Comparison of ENCODE assay signal across 8 mouse cellular contexts in the genomic region with DNA sequence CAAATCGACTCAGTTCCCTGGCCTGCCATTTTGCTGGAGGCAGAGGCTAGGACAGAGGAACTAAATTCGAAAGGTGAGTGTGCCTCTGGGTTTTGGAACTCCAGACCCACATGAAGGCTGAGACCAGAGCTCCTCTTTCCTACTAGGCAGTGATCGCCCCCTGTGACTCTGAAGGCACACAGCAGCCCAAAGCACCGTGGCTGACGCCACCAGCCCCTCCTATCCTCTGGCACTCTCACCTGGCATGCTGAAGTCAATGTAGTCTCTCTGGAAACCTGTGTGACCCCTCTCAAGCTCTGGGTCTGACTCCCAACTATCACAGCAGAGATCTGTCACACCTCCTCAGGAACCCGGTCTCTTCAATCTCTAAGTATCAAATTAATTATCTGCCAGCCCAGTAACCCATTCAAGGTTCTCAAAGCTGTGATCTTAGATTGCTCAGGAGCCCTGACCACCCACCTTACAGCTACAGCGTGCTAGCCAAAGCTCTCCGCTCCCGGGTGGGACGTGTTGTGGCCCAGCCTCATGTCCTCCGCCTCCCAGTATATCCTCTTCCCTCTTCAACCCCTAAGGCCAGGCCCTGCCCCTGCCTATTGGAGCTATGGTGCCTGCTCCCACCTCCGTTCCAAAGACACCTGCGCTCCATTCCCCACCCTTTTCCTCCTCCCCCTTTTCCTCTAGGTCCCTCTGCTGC. TPM values are rescaled to one million over a fixed set of nuclear protein-coding genes. Genes with fewer than 3 reads are reported as not detected.
DNase-seq lines count a peak whose midpoint lies in the region; ATAC-seq and TF ChIP-seq lines count a peak whose summit lies in the region.

No protein-coding gene starts in this region.

- H3K79me2 ChIP-seq in heart, adult 2 months (replicated peaks; ENCODE audit: control insufficient read depth, insufficient read depth, low read length), result no peaks in the 10 kb centered on the region

- no peak overlapping the region for H3K4me3 ChIP-seq in heart, adult 2 months
- peak overlapping the region; percentile 65 for H3K4me3 ChIP-seq in forebrain, embryonic 11.5 days (ENCODE audit: low read depth, low read length)
- H3K4me3 ChIP-seq in neural tube, embryonic 13.5 days, result peak overlapping the region; percentile 79

- H3K36me3 ChIP-seq in heart, adult 2 months (ENCODE audit: control insufficient read depth, insufficient read depth, low read length), result no peaks in the 10 kb centered on the region
- no peaks in the 10 kb centered on the region for H3K36me3 ChIP-seq in forebrain, embryonic 11.5 days (ENCODE audit: control insufficient read depth, insufficient read depth, low read length)
- H3K36me3 ChIP-seq in neural tube, embryonic 13.5 days, result no peaks in the 10 kb centered on the region

- ATAC-seq in forebrain, embryonic 11.5 days (replicated peaks; ENCODE audit: low FRiP score), result peak; percentile 71
- peak; percentile 60 for ATAC-seq in neural tube, embryonic 13.5 days (ENCODE audit: low read depth)
- ATAC-seq in monocyte, adult 5-6 weeks (replicated peaks; ENCODE audit: insufficient number of reproducible peaks, low FRiP score, low TSS enrichment, poor library complexity, severe bottlenecking), result no peak

- DNase-seq in heart, adult 11 months, result peak; percentile 75
- DNase-seq in heart, adult 2 months, result no peak
- DNase-seq in ZHBTc4 (ENCODE audit: low read depth, low spot score), result peak; percentile 53
- peak; percentile 56 for DNase-seq in forebrain, embryonic 11.5 days (ENCODE audit: low spot score)
- peak; percentile 8 for DNase-seq in left cerebral cortex, adult 18-20 months (ENCODE audit: low spot score in 2 of 2)
- DNase-seq in ovary, adult 18-20 months (ENCODE audit: low spot score), result no peak

- TF ChIP-seq CTCF in heart, adult 2 months (IDR thresholded peaks at IDR 0.05), result no peak

- 14% methylated on average over 13 of the region's 13 CpGs for WGBS in heart, adult 2 months
- 11% methylated on average over 13 of the region's 13 CpGs for WGBS in forebrain, embryonic 11.5 days
- 9% methylated on average over 13 of the region's 13 CpGs for WGBS in neural tube, embryonic 13.5 days

- H3K4me2 ChIP-seq in forebrain, embryonic 11.5 days (ENCODE audit: low read depth, low read length, severe bottlenecking), result peak overlapping the region; percentile 91
- H3K4me2 ChIP-seq in neural tube, embryonic 13.5 days, result peak overlapping the region; percentile 95

- no peaks in the 10 kb centered on the region for H3K4me1 ChIP-seq in heart, adult 2 months (ENCODE audit: control insufficient read depth, insufficient read depth, low read length)
- peaks cover 2% of the 10 kb centered on the region; the same call in 1 of the 2 replicates for H3K4me1 ChIP-seq in forebrain, embryonic 11.5 days (replicated peaks; ENCODE audit: control insufficient read depth, insufficient read depth, low read length)
- H3K4me1 ChIP-seq in neural tube, embryonic 13.5 days (replicated peaks), result peaks cover 20% of the 10 kb centered on the region

- no peak for TF ChIP-seq EP300 in heart, adult 2 months (IDR thresholded peaks at IDR 0.05; ENCODE audit: insufficient read depth, low read depth, low read length)

- no peak overlapping the region for H3K9ac ChIP-seq in heart, adult 2 months (ENCODE audit: low read depth, low read length)
- H3K9ac ChIP-seq in forebrain, embryonic 11.5 days (ENCODE audit: low read length), result peak overlapping the region; percentile 9; the same call in 1 of the 2 replicates
- peak overlapping the region; percentile 85 for H3K9ac ChIP-seq in neural tube, embryonic 13.5 days

- no peak for TF ChIP-seq POLR2A in heart, adult 2 months (IDR thresholded peaks at IDR 0.05; ENCODE audit: insufficient read depth, low read depth, low read length)

- intact Hi-C loops in heart, adult 2 months (cut with DNase I), result no loop called here

- H3K9me3 ChIP-seq in forebrain, embryonic 11.5 days (ENCODE audit: control insufficient read depth, low read length), result no peaks in the 10 kb centered on the region
- no peaks in the 10 kb centered on the region for H3K9me3 ChIP-seq in neural tube, embryonic 13.5 days

- no peak overlapping the region for H3K27ac ChIP-seq in heart, adult 2 months
- no peak overlapping the region for H3K27ac ChIP-seq in forebrain, embryonic 11.5 days (ENCODE audit: low read depth, low read length)
- H3K27ac ChIP-seq in neural tube, embryonic 13.5 days (replicated peaks), result peak overlapping the region; percentile 84

- H3K27me3 ChIP-seq in heart, adult 2 months (ENCODE audit: control insufficient read depth, insufficient read depth, low read length), result peaks cover 8% of the 10 kb centered on the region
- H3K27me3 ChIP-seq in forebrain, embryonic 11.5 days (ENCODE audit: control insufficient read depth, insufficient read depth, low read length), result peaks cover 9% of the 10 kb centered on the region; the same call in 1 of the 2 replicates
- peaks cover 12% of the 10 kb centered on the region; the same call in 1 of the 2 replicates for H3K27me3 ChIP-seq in neural tube, embryonic 13.5 days

RNA-seq across cellular contexts. Expression of a gene that starts 0.4 kb away (rescaled TPM):
- 1 to 10 TPM; 2.4 to 4.7 TPM for total RNA-seq in heart, adult 2 months (2021)
- polyA plus RNA-seq in heart, adult 2 months (2012; rRNA removed), result 0.49 and 1.4 TPM in 2 replicates
- polyA plus RNA-seq in forebrain, embryonic 11.5 days (2014; fragmentation: Nextera tagmentation; extraction: Ambion mirVana), result 0.93 and 1.4 TPM in 2 replicates
- 1 to 10 TPM; 4.7 to 5.5 TPM for total RNA-seq in left cerebral cortex, adult 18-20 months (2021)
- 26.1 and 26.4 TPM in 2 replicates for polyA plus RNA-seq in neural tube, embryonic 13.5 days (2015; fragmentation: Nextera tagmentation; extraction: Ambion mirVana)
- not detected in 3 replicates for total RNA-seq in monocyte, adult 5-6 weeks (2017)

Comparison
In these comparisons a context has a peak if more than half of its experiments do, and no peak if none do; other contexts are left out.
1. DNase-seq: peak in heart, adult 11 months (single experiment), ZHBTc4 (single experiment), forebrain, embryonic 11.5 days (single experiment) and left cerebral cortex, adult 18-20 months (2 of 2); none in heart, adult 2 months (0 of 2) and ovary, adult 18-20 months (single experiment).